Mouse (Mus musculus): ENCODE measurements around the gene Olfr263. TPM values are rescaled to one million over a fixed set of nuclear protein-coding genes. Genes with fewer than 3 reads are reported as not detected.

Olfr263 gene
- polyA plus RNA-seq, 1 experiment from 2014 or later, result not detected

- Histone ChIP-seq H3K27ac (no peak overlapping the region), H3K9ac (peak overlapping the region; percentile 23; the same call in 1 of the 2 replicates), H3K27me3 (no peaks in the 10 kb centered on the region; the same call in 1 of the 2 replicates), H3K4me1 (peaks cover 7% of the 10 kb centered on the region), H3K4me3 (peak overlapping the region; percentile 68), H3K36me3 (no peaks in the 10 kb centered on the region), H3K4me2 (peak overlapping the region; percentile 91), H3K9me3 (no peaks in the 10 kb centered on the region)
- WGBS, result under 1% methylated on average over 16 of the region's 16 CpGs
- ATAC-seq (ENCODE audit: insufficient number of reproducible peaks, low FRiP score, low TSS enrichment, low read depth), result no peak
Observed at GRCm38 (mm10) chr13:21160041-21160511, 30.6 kb downstream of the Olfr263 start.

DNA sequence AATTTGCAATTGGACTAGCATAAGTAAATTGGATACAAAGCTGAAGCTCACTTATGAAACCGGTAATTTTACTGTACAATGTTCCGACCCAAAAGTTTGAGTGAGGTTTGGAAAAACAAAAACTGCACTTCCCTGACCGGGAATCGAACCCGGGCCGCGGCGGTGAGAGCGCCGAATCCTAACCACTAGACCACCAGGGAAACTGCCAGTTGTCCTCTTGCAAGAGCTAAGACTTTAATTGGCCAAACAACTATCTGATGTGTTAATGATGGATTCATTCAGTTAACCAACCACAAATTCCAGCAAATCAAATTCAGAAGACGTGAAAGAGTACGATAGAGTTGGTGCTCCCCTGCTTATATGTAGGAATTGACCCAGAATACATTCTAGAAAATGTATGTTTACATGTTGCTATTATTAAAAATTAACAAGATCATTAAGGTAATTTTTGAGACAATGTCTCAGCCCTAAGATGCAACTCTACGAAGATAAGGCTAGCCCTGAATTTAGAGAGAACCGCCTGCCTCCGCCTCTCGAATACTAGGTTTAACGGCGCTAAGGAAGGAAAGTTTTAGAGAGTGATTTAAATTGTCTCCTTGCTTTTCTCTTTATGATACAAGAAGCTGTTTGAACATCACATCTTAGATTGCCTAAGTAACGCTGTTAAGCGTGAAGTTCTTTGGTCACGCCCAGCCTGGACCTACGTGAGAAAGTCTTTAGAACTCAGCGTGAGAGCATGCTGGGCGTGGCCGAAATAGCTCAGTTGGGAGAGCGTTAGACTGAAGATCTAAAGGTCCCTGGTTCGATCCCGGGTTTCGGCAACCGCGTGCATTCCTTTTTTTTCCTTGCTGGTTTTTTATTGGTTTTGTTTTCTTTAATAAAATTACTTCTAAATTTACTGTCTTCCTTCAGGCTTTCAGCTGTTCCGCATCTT lies 31.5 kb downstream of the Olfr263 start:
- peak; percentile 83 for ATAC-seq (ENCODE audit: insufficient number of reproducible peaks, low FRiP score, low TSS enrichment, low read depth)
- whole genome bisulfite sequencing, result under 1% methylated on average over 32 of the region's 32 CpGs
- no peaks in the 10 kb centered on the region for H3K9me3 ChIP-seq
- H3K4me3 ChIP-seq, result peak overlapping the region; percentile 68
- no peaks in the 10 kb centered on the region for H3K36me3 ChIP-seq
- peaks cover 7% of the 10 kb centered on the region for H3K4me1 ChIP-seq
- 0 out of 2 replicates have a peak overlapping the region, but pooled peaks have one; percentile 38 for H3K27ac ChIP-seq
- H3K27me3 ChIP-seq, result no peaks in the 10 kb centered on the region; the same call in 1 of the 2 replicates
- H3K4me2 ChIP-seq, result peak overlapping the region; percentile 91
- H3K9ac ChIP-seq, result no peak overlapping the region

GRCm38 (mm10) chr13:21161591-21161990 lies 32.2 kb downstream of the Olfr263 start:
- WGBS, result 36% methylated on average over 2 of the region's 2 CpGs
- no peak for ATAC-seq (ENCODE audit: insufficient number of reproducible peaks, low FRiP score, low TSS enrichment, low read depth)
- H3K27ac ChIP-seq, result no peak overlapping the region
- peak overlapping the region; percentile 68 for H3K4me3 ChIP-seq
- peak overlapping the region; percentile 35 for H3K4me2 ChIP-seq
- no peaks in the 10 kb centered on the region; the same call in 1 of the 2 replicates for H3K27me3 ChIP-seq
- peaks cover 11% of the 10 kb centered on the region for H3K4me1 ChIP-seq
- no peak overlapping the region for H3K9ac ChIP-seq
- no peaks in the 10 kb centered on the region for H3K36me3 ChIP-seq
- H3K9me3 ChIP-seq, result no peaks in the 10 kb centered on the region

- Histone ChIP-seq H3K4me1 (peaks cover 11% of the 10 kb centered on the region), H3K4me2 (no peak overlapping the region), H3K9ac (no peak overlapping the region), H3K9me3 (no peaks in the 10 kb centered on the region), H3K4me3 (no peak overlapping the region), H3K36me3 (no peaks in the 10 kb centered on the region), H3K27ac (no peak overlapping the region), H3K27me3 (no peaks in the 10 kb centered on the region; the same call in 1 of the 2 replicates)
- 47% methylated on average over 5 of the region's 5 CpGs for WGBS
- no peak for ATAC-seq (ENCODE audit: insufficient number of reproducible peaks, low FRiP score, low TSS enrichment, low read depth)
Observed at GRCm38 (mm10) chr13:21162591-21162990, 33.2 kb downstream of the Olfr263 start.

DNA sequence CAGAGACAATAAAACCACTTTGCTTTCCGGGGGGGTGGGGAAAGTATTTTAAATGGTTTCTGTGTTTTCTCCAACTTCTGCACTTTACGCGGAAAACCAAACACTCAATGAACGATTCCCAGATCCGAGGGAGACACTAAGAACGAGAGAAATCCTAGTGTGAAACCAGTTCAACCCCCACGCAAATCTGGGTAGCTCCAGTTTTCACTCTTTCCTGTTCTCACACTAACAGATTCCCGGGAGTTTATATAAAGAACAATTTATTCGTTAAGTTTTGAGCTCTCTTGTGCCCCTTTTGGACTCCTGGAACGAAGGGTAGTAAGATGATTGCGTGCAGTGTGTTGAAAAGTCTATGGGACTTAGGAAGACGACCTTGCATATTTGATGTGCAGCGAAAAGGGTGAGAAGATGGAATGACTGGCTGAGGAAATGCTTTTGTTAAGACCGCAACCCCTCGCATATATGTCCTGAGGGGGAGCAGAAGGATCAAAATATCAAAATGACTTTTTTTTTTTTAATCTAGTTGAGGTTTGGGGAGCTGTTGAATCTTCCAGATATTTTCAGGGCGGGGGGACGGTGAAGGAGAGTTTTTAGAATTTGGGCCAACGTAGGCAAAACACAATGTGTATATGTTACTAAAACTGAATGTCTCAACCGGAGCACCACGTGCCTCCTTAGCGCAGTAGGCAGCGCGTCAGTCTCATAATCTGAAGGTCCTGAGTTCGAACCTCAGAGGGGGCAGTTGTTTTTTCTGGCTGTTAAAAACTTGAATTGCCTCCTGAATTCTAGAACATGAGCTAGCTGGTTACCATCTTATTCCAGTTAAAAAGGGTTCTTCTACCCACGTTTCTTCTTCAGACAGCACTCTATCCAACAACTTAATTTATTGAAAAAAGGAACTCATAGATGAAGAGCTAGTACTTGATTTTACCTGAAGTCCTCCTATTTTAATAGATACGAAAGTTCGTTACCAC lies 37.8 kb downstream of the Olfr263 start:
- H3K9me3 ChIP-seq, result no peaks in the 10 kb centered on the region
- ATAC-seq (ENCODE audit: insufficient number of reproducible peaks, low FRiP score, low TSS enrichment, low read depth), result no peak
- H3K36me3 ChIP-seq, result no peaks in the 10 kb centered on the region
- no peaks in the 10 kb centered on the region for H3K27me3 ChIP-seq
- WGBS, result under 1% methylated on average over 27 of the region's 27 CpGs
- peak overlapping the region; percentile 88 for H3K4me2 ChIP-seq
- peak overlapping the region; percentile 73 for H3K27ac ChIP-seq
- no peak overlapping the region for H3K9ac ChIP-seq
- peaks cover 14% of the 10 kb centered on the region for H3K4me1 ChIP-seq
- H3K4me3 ChIP-seq, result peak overlapping the region; percentile 52

GRCm38 (mm10) chr13:21167910-21168300 lies 38.5 kb downstream of the Olfr263 start:
- Histone ChIP-seq H3K9me3 (no peaks in the 10 kb centered on the region), H3K4me2 (peak overlapping the region; percentile 88), H3K4me3 (peak overlapping the region; percentile 52), H3K27me3 (no peaks in the 10 kb centered on the region), H3K27ac (no peak overlapping the region), H3K9ac (no peak overlapping the region; the same call in 1 of the 2 replicates), H3K36me3 (no peaks in the 10 kb centered on the region), H3K4me1 (peaks cover 18% of the 10 kb centered on the region)
- no peak for ATAC-seq (ENCODE audit: insufficient number of reproducible peaks, low FRiP score, low TSS enrichment, low read depth)
- WGBS, result under 1% methylated on average over 8 of the region's 8 CpGs

DNA sequence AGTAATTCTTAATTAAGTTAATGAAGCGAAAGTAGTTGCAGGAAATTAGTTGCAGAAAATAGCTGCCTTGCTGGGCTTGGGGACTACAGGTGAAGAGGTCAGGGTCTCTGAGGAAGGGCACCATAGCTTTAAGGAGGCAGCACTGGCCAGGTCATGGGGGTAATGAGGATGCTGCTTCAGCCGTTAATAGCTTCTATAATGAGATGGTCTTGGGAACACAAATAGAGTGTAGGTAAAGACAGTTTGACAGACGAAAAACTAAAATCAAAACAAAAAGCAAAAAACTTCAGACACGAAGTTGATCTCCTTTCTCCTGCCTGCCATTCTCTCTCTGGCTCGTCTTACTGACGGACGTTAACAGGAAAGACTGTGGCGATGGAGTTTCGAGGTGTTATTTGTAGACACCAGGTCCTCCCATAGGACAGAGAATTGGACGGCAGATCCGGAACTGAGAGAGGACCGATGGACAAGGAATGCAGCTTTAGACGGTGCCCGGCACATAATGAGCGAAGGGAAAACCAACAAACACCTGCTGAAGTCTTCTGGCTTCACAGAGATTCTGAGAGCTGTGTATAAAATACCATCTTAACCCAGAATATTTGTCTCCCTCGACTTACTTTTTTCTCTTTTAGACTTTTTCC lies 39.1 kb downstream of the Olfr263 start:
- Histone ChIP-seq H3K9ac (peak overlapping the region; percentile 33; the same call in 1 of the 2 replicates), H3K4me3 (peak overlapping the region; percentile 52), H3K27me3 (no peaks in the 10 kb centered on the region), H3K4me2 (peak overlapping the region; percentile 88), H3K9me3 (no peaks in the 10 kb centered on the region), H3K4me1 (peaks cover 21% of the 10 kb centered on the region), H3K27ac (peak overlapping the region; percentile 43), H3K36me3 (no peaks in the 10 kb centered on the region)
- WGBS, result under 1% methylated on average over 16 of the region's 16 CpGs
- ATAC-seq (ENCODE audit: insufficient number of reproducible peaks, low FRiP score, low TSS enrichment, low read depth), result no peak

DNA sequence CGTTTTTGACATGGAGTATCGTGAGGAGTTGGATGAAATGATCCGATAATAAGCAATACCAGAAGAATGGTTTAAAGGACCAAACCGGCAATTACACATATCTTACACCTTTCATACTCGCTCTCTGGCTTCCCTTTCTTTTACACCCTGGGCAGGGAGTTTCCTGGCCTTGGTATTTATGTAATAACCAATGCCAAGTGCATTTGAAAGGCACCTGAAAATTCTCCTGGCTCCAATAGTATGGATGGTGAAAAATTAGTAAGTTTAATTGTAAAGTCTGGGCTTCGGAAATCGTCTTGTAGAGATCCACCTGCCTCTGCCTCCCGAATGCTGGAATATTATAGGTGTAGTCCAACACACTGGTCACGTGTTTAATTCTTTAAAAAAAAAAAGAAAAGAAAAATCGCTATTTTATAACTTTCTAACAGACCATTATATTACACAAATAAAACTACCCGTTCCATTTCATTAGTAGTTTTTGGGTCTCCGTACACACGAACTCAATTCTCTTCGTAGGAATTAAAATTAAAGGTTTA lies 39.8 kb downstream of the Olfr263 start:
- Histone ChIP-seq H3K36me3 (no peaks in the 10 kb centered on the region), H3K4me1 (peaks cover 23% of the 10 kb centered on the region), H3K9me3 (no peaks in the 10 kb centered on the region), H3K27me3 (no peaks in the 10 kb centered on the region), H3K4me2 (peak overlapping the region; percentile 88), H3K4me3 (peak overlapping the region; percentile 52), H3K9ac (no peak overlapping the region), H3K27ac (0 out of 2 replicates have a peak overlapping the region, but pooled peaks have one; percentile 43)
- WGBS, result 3% methylated on average over 14 of the region's 14 CpGs
- ATAC-seq (ENCODE audit: insufficient number of reproducible peaks, low FRiP score, low TSS enrichment, low read depth), result no peak

- WGBS, result under 1% methylated on average over 39 of the region's 39 CpGs
- H3K9me3 ChIP-seq, result no peaks in the 10 kb centered on the region
- peak overlapping the region; percentile 66 for H3K27ac ChIP-seq
- peak overlapping the region; percentile 88 for H3K4me2 ChIP-seq
- peak overlapping the region; percentile 52 for H3K4me3 ChIP-seq
- peak; percentile 69 for ATAC-seq (ENCODE audit: insufficient number of reproducible peaks, low FRiP score, low TSS enrichment, low read depth)
- H3K36me3 ChIP-seq, result no peaks in the 10 kb centered on the region
- H3K27me3 ChIP-seq, result no peaks in the 10 kb centered on the region
- H3K4me1 ChIP-seq, result peaks cover 23% of the 10 kb centered on the region
- peak overlapping the region; percentile 21; the same call in 1 of the 2 replicates for H3K9ac ChIP-seq
Observed at GRCm38 (mm10) chr13:21169657-21170430, 40.4 kb downstream of the Olfr263 start.

GRCm38 (mm10) chr13:21170431-21171155 lies 41.2 kb downstream of the Olfr263 start:
- no peaks in the 10 kb centered on the region for H3K36me3 ChIP-seq
- H3K4me1 ChIP-seq, result peaks cover 23% of the 10 kb centered on the region
- no peaks in the 10 kb centered on the region for H3K9me3 ChIP-seq
- H3K9ac ChIP-seq, result no peak overlapping the region
- ATAC-seq (ENCODE audit: insufficient number of reproducible peaks, low FRiP score, low TSS enrichment, low read depth), result no peak
- 48% methylated on average over 17 of the region's 17 CpGs for WGBS
- H3K27ac ChIP-seq, result peak overlapping the region; percentile 60; the same call in 1 of the 2 replicates
- H3K4me2 ChIP-seq, result peak overlapping the region; percentile 53
- H3K4me3 ChIP-seq, result peak overlapping the region; percentile 52
- no peaks in the 10 kb centered on the region for H3K27me3 ChIP-seq

Measured in limb, embryonic 15.5 days (tissue).